Mouse (Mus musculus) ES-E14 (cell line): ENCODE data around the gene Zfp760.

Experiments
- HCFC1 ChIP-seq: IDR thresholded peaks from 2 replicates; pipeline ENCODE4 v1.6.1; 2012; ENCODE audit warnings: low read length, inconsistent platforms, borderline replicate concordance; ENCODE audit not compliant: insufficient read depth
- MAFK ChIP-seq: IDR thresholded peaks from 2 replicates; pipeline ENCODE4 v1.6.1; 2014; ENCODE audit warnings: mild to moderate bottlenecking, low read depth, low read length, inconsistent platforms; ENCODE audit not compliant: insufficient read depth

DNA sequence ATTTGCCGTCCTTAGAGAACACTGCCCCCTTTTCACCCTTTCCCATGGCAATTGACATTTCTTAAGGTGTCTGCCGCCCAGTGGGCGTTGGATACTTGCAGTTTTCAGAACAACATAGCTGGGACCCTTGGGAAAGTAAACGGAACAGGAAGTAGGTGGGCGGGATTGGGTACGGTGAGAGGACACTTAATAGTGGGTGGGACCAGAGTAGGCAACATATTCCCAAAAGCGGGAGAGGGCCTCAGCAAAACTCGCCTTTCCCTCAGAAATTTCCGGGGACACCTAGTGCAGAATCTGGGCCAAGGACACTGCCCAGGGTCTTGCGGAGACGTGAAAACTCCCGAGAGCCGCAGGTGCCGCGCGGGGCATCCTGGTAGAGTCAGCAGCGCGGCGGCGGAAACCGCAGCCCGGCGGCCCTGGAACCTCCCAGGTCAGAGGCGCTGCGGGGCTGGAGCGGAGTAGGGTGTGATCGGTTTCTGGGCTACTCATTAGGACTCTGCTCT, 26.0 kb downstream of the Zfp760 start:
- TF ChIP-seq MAFK = no peak
- peak; percentile 47; the same call in 1 of the 2 replicates for TF ChIP-seq HCFC1
